Mouse (Mus musculus): ENCODE measurements around the gene Dcst2.

The Dcst2 gene

DNA sequence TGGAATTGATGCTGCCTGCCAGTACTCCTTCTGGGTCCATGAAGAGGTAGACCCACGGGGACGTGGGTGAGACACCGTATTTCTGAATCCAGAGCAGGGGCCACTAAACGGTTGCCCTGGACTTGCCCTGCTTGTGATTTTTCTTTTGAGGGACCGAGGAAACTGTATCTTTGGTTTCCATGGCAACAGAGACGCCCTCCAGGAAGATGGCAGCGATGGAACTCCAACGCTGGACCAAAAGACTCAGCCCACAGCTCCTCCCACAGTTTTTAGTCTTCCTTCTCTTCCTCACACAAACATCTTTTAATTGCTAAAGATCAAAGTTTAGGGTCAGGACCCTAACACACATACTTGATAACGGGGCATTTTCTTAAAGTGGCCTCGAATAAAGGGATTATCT is 29.8 kb upstream of the Dcst2 start:
- no peak for DNase-seq (ENCODE audit: low spot score)

DNA sequence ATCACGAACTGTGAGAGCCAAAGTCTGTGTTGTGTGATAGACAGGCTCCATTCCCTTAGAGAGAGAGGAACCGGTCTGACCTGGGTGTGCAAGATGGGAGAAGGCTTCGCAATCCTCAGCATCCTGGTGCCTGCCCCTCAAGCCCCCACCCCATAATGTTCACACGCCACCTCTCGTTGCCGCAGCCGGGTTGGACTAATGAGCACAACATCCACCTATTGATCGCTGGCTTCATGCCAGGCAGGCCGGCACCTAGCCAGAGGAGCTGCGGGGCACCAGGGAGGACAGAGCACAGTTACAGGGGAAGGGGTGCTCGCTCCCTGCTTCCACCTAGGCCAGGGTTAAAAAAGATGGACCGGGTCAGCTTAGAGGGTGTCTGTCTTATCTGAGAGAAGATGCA is 29.3 kb upstream of the Dcst2 start:
- no peak for DNase-seq (ENCODE audit: low spot score)

DNA sequence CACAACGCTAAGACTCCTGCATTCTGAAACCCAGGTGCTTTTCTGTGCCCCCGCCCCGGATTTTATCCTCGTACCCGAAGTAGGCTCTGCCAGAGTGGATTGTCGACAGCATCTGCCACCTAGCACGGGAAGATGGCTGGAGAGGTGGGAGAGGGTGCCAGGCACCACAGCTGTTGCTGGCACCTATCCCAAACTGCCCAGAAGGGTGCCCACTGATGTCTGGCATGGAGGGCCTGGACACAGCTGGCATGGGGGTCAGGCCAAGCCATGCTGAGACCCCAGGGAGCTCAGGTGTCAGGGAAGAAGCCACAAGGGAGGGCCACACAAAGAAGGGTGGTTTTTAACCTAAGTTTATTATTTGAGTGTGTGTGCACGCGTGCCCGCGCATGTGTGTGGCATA is 28.7 kb upstream of the Dcst2 start:
- no peak for DNase-seq (ENCODE audit: low spot score)

DNA sequence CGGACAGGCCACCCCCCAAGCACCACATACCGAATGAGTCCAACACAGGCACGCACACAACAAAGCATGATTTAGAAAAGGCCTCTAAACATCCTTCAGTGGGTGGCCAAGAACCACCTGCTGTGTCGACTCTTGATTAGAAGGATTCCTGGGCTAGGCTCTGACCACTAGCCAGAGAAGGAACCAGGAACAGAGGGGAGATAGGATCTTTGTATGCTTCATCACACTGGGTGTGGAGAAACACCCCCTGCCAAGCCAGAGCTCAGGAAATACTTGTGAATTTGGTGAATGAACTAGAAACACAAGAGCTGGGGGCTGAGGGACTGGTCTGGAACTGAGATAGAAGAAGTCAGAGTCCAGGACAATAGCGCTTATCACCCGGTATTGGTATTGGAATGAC is 25.2 kb upstream of the Dcst2 start:
- no peak for DNase-seq (ENCODE audit: low spot score)

DNA sequence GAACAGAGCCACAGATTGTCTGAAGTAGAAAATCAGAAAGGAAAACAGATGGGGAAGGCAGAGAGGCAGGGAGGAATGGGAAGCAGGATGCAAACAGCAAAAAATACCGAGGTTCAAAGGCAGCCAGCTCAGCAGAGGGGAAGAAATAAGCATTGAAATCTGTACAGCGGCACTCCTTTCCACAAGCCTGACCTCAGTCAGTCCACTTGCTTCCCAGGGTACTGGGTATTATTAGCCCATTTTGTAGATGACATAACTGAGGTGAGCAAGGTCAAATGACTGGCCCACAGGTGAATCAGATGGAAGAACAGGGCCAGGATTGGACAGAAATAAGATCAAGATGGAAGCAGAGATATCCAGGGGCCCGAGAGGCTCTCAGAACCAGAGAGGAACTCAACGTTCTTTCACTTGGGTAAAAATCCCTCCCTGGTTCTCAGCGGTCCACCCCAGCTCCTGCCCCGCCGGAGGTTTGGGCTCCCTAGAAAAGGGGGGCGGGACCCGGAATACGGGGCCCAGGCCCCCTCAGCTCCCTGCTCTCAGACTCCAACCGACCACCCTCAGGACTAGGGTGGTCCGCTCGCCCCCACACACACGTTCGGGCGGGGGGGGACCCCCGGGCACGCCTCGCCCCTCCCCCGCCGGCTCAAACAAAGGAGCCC is 24.6 kb upstream of the Dcst2 start:
- no peak for DNase-seq (ENCODE audit: low spot score)

DNA sequence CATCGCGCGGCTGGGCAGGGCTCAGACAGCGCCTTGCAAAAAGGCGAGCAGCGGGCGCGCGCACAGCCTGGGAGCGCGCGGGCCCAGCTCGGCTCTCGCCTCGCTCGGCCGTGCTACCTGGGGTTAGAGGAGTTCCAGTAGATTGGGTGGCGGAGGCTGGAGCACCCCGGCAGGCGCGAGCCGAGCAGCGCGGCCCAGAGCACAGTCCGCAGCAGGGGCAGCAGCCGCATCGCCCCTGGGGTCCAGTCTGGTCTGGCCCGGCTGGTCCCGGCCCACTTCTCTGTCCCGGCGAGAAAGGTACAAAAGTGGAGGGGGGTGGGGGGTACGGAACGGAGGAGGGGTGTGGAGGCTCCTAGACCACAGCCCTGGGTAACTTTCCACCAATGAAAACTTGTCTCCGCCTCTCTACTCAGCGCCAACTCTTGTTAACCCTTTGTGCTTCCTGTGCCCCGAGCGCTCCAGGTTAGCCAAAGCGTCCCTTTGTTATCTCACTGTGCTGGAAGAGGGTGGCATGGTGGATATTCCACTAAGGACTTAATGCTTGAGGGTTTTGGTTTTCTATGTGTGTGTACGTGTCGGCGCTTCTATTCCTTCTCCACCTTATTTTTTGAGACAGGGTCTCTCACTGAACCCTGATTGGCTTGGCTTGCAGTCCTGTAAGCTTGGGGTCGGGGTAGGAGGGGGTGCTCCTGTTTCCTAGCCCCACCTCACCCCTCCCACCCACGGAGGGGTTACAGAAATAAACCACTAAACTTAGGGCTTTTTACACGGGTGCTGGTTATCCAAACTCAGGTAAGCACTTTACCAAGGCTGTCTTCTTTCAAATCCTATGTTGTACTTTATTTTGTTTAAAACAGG is 23.8 kb upstream of the Dcst2 start, which contains the start of gene Efna4:
Efna4 (minus strand) TSS at position 308 of the 858 bp plus-strand sequence.
- DNase-seq (ENCODE audit: low spot score), result no peak

DNA sequence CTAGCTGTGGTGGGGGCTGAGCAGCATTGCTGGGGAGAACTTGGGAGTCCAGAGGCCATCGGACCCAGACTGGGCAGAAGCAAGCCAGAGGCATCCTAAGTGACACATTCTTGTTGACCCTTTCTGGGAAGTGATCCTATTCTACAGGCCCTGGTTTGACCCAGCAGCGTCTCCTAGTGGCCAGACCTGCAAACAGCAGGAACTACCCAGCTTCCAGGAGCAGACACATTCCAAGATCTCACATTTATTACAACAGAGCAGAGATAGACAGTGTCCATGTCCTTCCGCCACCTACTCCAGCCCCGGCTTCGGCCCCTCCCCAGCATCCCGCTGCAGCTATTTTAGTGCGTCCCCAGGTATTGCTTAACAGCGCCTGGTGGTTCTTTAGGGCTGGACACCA is 22.4 kb upstream of the Dcst2 start:
- peak; percentile 55 for DNase-seq (ENCODE audit: low spot score)

DNA sequence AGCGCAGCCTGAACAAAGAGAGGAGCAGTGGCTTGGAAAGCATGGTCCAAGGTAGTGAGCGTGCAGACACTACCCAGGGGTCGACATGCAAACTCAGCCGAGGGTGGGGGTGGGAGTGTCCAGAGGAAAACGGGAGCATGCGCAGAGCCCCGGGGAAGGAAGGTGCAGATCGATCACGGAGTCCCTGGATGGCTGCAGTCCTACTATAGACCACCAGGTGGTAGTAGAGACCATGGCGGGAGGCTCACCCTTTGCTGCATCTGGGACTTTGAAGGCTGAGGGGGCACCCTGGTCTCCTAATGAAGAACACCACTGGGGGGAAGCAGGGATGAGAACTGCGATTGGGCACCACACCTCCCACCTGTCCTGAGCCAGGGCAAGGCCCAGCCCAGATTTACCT is 21.3 kb upstream of the Dcst2 start:
- DNase-seq (ENCODE audit: low spot score), result peak; percentile 65

DNA sequence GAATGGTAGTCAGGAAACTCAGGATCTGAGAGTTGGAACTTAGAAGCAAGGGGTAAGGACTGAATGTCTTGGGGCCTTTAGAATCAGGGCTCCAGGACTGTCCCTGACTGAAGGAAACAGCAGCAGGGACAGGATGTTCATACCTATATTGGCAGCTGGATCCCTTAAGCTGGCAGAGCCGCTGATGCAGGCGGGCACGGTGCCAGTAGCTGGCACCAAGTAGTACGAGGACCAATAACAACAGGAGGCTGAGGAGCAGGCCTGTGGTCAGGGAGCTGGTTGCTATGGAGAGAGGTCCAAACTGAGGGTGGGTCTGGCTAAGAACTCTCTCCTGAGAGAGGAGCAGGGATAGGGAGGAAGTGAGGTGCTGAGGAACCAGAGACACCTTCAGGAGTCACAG is 20.0 kb upstream of the Dcst2 start:
- no peak for DNase-seq (ENCODE audit: low spot score)

DNA sequence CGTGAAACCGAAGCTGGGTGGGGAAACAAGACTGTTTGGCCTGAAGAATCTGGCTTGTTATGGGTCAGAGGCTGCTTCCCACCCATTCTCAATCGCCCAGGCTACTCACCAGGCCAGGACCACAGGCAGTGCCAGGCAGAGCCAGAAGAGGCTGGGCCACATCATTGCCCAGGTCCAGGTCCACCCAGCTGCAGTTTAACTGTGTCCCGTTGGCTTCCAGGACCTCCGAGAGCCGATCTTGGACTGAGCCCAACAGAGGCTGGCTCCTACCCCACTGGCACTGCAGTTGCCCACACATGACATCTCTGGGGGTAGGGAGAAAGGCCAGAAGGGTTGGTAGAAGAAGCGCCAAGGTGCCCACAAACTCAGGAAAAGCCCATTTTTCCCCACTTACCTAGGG is 18.5 kb upstream of the Dcst2 start:
- DNase-seq (ENCODE audit: low spot score), result no peak

DNA sequence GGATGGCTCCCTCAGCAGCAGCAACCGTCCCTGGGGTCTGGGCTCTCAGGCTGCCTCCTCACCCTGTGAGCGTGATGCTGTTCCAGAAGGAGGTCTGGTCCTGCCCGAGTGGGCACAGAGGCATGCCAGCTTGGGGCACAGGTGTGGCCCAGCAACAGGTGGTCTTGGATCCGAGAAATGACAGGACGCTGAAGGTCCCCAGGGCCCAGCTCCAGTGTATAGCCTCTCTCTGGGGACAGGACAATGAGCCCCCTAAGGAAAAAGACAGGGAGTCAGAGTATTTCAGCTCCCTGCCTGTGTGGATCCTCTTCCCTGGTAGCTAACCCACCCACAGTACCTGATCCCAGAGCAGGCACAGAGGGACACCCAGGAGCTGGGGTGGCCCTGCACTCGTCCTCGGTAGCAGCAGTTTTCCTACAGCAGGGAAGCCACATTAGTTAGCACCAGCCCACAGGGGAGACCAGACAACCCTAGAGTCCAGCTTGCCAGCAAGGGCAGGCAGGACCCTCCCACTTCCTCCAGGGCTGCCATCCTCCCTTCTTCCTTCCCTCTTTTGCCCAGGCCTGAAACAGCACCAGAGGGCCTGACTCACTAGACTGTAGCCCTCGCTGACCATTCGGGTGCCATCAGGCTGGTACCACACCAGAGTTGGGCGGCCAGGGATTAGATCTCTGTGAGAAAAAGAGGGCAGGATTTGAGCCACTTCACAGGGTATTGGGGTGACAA is 14.8 kb upstream of the Dcst2 start:
- DNase-seq (ENCODE audit: low spot score), result no peak

DNA sequence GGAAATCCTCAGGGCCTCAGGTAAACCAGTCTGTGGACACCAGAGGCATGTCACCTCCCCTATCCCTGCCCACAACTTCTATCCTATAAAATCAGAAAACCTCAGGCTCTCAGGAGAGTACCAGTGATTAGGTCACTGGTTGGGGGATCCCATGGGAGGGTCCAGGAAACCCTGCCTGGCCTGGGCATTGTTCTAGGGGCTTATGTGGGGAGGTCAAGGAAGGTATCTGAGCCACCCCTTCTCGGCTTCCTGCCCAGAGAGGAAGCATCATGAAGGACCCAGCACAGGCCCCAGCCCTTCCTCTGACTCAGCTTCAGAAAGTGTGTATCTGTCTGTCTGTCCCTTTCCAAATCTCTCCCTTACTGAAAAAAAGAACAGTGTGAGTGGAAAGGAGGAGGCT is 13.9 kb upstream of the Dcst2 start:
- no peak for DNase-seq (ENCODE audit: low spot score)

DNA sequence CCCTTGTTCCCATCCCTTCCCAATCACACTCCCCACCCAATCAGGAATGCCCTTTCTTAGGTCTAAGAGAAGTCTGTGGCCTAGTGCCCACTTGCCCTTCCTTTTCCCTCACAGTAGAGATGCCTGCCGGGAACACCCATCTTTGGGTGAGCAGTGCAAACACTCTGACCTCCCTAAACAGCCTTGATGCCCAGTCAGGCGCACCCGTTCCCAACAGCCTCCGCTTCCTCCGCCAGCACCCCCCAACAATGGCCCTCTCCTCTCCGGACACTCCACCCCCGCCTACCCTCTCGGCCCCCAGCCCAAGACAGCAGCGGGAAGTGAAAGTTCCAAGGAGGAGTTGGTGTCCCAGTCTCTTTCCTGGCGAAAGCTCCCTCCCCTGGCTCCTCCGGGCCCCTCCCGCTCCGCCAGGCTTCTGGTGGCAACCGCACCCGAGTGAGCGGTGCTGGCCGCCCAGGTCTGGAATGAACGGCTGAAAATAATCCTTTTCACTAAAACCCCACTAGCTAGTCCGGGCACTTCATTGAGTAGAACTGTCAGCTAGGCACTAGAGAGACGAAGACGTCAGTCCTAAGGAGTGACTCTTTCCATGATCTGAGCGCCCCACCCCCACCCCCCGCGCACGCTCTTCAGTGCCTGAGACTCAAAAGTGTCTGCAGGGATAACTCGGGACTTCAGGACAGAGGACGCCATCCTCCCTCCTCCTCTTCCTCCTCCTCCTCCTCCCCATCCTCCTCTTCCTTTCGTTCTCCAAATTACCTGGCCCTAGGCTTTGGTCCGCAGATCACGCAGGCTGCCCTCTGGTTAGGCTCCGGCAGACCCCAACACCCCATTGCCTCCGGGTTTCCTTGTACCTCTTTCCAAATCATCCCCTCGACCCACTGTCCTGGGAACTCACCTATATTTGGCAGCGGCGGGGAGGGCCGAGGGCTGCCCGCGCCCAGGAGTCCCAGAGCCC is 12.6 kb upstream of the Dcst2 start:
- DNase-seq (ENCODE audit: low spot score), result no peak

DNA sequence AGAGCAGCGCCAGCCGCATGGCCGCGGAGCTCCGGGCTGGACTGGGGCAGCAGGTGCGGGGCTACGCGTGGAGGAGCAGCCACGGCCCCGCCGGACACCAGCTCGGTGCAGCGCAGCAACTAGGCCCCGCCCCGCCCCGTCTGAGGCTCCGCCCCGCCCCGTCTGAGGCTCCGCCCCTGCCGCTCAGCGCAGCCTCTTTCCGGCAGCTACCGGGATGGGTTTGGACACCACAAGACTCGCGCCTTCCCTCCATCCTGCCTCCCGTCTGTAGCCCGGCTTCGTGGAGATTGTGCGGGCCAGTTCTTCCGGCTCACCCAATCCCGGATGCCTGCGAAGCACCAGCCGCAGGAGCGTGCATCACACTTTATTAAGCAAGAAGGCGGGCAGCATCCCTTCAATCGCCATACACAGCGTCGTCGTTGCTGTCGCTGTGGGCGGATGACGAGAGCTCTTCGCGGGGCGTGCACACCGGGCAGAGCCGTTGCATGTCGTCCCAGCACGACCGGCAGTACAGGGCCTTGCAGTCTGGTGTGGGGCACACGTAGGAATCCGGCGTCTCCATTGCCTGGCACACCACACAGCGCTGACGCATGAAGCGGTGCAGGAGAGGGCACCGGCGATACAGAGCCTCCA is 11.8 kb upstream of the Dcst2 start, which contains the start of gene Adam15:
Adam15 (minus strand) TSS at position 128 of the 633 bp plus-strand sequence.
- peak; percentile 57 for DNase-seq (ENCODE audit: low spot score)

DNA sequence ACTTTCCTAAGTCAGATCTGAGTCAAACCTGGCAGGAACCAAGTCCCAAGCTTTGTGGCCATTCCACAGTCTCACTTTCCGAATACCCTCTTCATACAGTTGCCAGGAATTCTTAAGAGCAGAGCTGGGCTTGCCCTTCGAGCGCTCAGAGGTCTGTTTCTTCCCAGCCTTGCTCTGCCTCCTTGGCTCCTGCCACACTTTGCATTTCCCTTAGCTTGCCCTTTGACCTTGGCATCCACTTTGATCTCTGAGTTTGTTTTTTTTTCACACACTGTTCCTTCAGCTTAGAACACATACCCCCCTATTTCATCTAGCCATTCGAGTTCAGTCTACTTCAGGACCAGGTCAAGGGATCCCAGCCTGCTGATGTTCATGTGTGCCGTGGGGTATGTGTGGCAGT is 10.5 kb upstream of the Dcst2 start:
- no peak for DNase-seq (ENCODE audit: low spot score)

DNA sequence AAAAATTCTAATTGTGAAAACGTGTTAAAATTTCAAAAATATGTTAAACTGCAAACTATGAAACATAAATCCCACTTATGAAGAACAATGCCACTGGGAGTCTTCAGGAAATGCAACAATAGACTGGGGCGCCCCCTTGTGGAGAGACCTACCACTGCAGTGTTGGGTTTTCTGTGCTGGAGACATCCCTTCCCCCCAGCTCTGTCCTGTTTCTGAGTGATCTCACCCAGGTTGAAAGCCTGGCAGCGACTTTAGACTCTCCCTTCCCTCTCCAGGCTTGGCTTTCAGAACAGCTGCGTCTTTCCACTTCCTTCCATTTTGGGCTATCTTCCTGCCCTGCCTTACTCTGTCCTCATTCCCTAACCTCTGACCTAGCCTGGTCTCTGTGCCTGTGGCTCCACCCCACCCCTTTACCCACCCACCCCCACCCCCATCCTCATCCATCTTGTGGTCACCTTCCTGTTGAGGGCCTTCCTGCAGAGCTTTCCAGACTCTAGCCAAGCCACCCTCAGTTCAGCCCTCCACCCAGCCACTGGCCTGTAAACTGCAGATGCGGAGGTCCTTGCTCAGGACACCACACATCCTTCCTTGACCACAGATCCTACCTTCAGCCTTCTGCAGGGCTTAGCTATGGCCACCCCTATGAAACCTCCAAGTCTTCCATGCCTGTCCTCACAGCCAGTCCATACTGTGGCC is 6.8 kb upstream of the Dcst2 start:
- peak; percentile 65 for DNase-seq (ENCODE audit: low spot score)

DNA sequence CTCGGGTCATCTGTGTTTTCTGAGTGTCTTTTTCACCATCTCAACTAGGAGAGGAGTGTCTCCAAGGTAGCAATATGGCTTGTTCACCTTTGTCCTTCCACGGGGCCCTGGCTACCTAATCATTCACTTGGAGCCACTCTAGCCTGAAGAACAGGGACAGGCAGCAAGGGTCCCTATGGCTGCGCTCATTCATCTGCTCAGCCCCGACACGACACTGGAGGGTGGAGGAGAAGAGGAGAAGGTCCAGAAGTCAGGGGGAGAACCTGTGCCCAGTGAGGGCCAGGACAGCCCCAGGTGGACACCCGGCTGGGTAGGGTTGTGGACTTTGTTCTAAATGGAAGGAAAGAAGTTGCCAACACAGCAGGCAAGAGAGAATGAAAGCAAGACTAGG is 6.3 kb upstream of the Dcst2 start:
- no peak for DNase-seq (ENCODE audit: low spot score)

DNA sequence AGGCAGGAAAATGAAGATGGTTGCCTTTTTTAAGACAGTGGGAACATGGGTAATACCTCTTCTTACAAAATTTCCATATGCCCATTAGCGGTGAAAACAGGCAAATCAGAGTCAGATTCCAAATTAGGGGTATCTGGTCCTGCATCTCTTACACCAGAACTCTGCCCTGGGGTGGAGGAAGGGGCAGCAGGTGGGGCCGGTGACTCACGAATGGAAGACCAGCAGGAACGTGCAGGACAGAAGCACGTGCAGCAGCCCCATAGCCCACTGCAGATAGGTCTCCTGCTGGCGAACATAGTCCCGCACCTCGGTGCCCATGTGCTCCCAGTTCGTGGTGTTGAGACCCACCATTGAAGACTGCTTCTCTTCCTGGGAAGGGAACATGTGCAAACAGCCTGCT is 5.7 kb upstream of the Dcst2 start:
- DNase-seq (ENCODE audit: low spot score), result no peak

DNA sequence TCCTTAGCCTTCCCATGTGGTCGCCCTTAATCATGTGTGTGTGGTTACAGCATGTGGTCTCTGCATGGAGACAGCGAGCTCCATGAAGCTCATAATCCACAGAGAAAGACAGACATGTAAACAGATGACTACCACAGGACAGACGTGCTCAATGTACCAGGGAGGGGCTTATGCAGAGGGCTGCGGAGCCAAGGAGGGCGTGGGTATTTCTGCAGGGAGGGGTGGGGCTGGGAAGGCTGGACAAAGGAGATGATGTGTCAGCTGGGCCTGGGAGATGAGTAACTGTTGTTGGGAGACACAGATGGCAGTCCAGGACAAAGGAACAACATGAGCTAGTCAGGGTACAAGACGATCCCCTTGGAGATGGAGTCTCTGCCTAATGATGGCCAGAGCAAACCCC is 2.1 kb upstream of the Dcst2 start:
- DNase-seq (ENCODE audit: low spot score), result no peak

DNA sequence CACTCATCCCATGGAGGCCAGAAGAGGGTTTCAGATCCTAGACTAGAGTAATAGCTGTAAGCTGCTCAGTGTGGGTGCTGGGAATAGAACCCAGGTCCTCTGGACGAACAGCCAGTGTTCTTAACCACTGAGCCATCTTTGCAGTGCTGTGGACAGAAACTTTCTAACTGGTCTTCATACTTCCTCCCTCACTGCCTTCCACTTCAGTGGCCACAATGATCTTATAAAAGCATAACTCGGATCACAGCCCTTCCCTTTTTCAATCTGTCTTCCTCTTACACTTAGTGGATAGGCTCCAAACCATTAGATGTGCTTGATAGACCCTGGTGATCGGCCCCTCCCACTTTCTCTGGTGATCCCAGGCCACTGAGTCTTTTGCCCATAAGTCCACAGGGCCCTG is 1.5 kb upstream of the Dcst2 start:
- DNase-seq (ENCODE audit: low spot score), result no peak

DNA sequence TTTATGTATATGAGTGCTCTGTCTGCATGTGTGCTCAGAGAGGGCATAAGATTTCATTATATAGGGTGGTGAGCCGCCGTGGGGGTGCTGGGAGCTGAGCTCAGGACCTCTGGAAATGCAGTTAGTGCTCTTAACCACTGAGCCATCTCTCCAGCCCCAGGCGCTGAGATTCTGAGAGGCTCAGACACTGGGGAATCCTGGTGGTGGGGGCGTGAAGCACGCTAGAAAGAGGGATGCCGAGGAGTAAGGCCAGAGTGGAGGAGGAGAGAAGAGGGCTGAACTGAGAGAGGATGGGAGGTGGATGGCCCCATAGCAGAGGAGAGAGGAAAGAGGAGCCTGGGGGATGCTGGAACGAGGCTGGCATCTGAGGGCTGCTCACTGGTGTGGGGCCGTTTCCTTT is 2.9 kb downstream of the Dcst2 start:
- no peak for DNase-seq (ENCODE audit: low spot score)

All from c-Kit-positive CD71-positive TER-119-positive erythroid progenitor cells, embryonic 14.5 days (primary cell).